Mouse (Mus musculus): ENCODE data around the gene Rnft2. TPM values are rescaled to one million over a fixed set of nuclear protein-coding genes. Genes with fewer than 3 reads are reported as not detected.

Rnft2 gene
- polyA plus RNA-seq, 1 experiment from 2014 or later = 4.3 TPM

GRCm38 (mm10) chr5:118214418-118215154 is 30.3 kb downstream of the Rnft2 start:
- peak overlapping the region; percentile 26 for H3K4me3 ChIP-seq (ENCODE audit: low read depth, low read length)
- H3K4me2 ChIP-seq (ENCODE audit: low read depth, low read length) = peak overlapping the region; percentile 65
- DNase-seq (ENCODE audit: low spot score) = peak; percentile 80
- H3K4me1 ChIP-seq (ENCODE audit: control insufficient read depth, insufficient read depth, low read length) = no peaks in the 10 kb centered on the region
- peak overlapping the region; percentile 29 for H3K9ac ChIP-seq (replicated peaks; ENCODE audit: low read length)
- WGBS = 7% methylated on average over 24 of the region's 24 CpGs
- H3K9me3 ChIP-seq (replicated peaks; ENCODE audit: control insufficient read depth, low read length) = no peaks in the 10 kb centered on the region
- ATAC-seq (replicated peaks; ENCODE audit: insufficient number of reproducible peaks, low FRiP score, low TSS enrichment, low read depth) = peak; percentile 83
- peak overlapping the region; percentile 28; the same call in 1 of the 2 replicates for H3K27ac ChIP-seq (replicated peaks; ENCODE audit: low read depth, low read length)
- no peaks in the 10 kb centered on the region for H3K27me3 ChIP-seq (ENCODE audit: control insufficient read depth, insufficient read depth, low read length)
- H3K36me3 ChIP-seq (replicated peaks; ENCODE audit: control insufficient read depth, insufficient read depth, low read depth, low read length) = no peaks in the 10 kb centered on the region

GRCm38 (mm10) chr5:118214012-118214411 is 30.9 kb downstream of the Rnft2 start:
- Histone ChIP-seq H3K4me2 (ENCODE audit: low read depth, low read length) (peak overlapping the region; percentile 65), H3K36me3 (replicated peaks; ENCODE audit: control insufficient read depth, insufficient read depth, low read depth, low read length) (no peaks in the 10 kb centered on the region), H3K9me3 (replicated peaks; ENCODE audit: control insufficient read depth, low read length) (no peaks in the 10 kb centered on the region), H3K27ac (replicated peaks; ENCODE audit: low read depth, low read length) (peak overlapping the region; percentile 28; the same call in 1 of the 2 replicates), H3K9ac (replicated peaks; ENCODE audit: low read length) (no peak overlapping the region), H3K27me3 (ENCODE audit: control insufficient read depth, insufficient read depth, low read length) (no peaks in the 10 kb centered on the region), H3K4me1 (ENCODE audit: control insufficient read depth, insufficient read depth, low read length) (no peaks in the 10 kb centered on the region), H3K4me3 (ENCODE audit: low read depth, low read length) (peak overlapping the region; percentile 26; the same call in 1 of the 2 replicates)
- ATAC-seq (replicated peaks; ENCODE audit: insufficient number of reproducible peaks, low FRiP score, low TSS enrichment, low read depth) (no peak), DNase-seq (ENCODE audit: low spot score) (no peak)
- 28% methylated on average over 5 of the region's 5 CpGs for WGBS

GRCm38 (mm10) chr5:118205852-118206251 is 39.1 kb downstream of the Rnft2 start:
- no peak for ATAC-seq (replicated peaks; ENCODE audit: insufficient number of reproducible peaks, low FRiP score, low TSS enrichment, low read depth)

GRCm38 (mm10) chr5:118204675-118205440 is 40.1 kb downstream of the Rnft2 start:
- WGBS = 89% methylated on average over 16 of the region's 16 CpGs
- DNase-seq (ENCODE audit: low spot score) (no peak), ATAC-seq (replicated peaks; ENCODE audit: insufficient number of reproducible peaks, low FRiP score, low TSS enrichment, low read depth) (no peak)
- no peaks in the 10 kb centered on the region for H3K4me1 ChIP-seq (ENCODE audit: control insufficient read depth, insufficient read depth, low read length)
- H3K27ac ChIP-seq (replicated peaks; ENCODE audit: low read depth, low read length) = no peak overlapping the region
- H3K4me3 ChIP-seq (ENCODE audit: low read depth, low read length) = no peak overlapping the region
- no peaks in the 10 kb centered on the region for H3K36me3 ChIP-seq (replicated peaks; ENCODE audit: control insufficient read depth, insufficient read depth, low read depth, low read length)
- no peaks in the 10 kb centered on the region for H3K27me3 ChIP-seq (ENCODE audit: control insufficient read depth, insufficient read depth, low read length)
- H3K9ac ChIP-seq (replicated peaks; ENCODE audit: low read length) = no peak overlapping the region
- no peaks in the 10 kb centered on the region for H3K9me3 ChIP-seq (replicated peaks; ENCODE audit: control insufficient read depth, low read length)
- H3K4me2 ChIP-seq (ENCODE audit: low read depth, low read length) = no peak overlapping the region

More at GRCm38 (mm10) chr5:118205852-118206251, 39.1 kb downstream of the Rnft2 start:
- Histone ChIP-seq H3K4me3 (ENCODE audit: low read depth, low read length) (no peak overlapping the region), H3K4me1 (ENCODE audit: control insufficient read depth, insufficient read depth, low read length) (no peaks in the 10 kb centered on the region), H3K9me3 (replicated peaks; ENCODE audit: control insufficient read depth, low read length) (no peaks in the 10 kb centered on the region), H3K9ac (replicated peaks; ENCODE audit: low read length) (no peak overlapping the region), H3K4me2 (ENCODE audit: low read depth, low read length) (no peak overlapping the region), H3K36me3 (replicated peaks; ENCODE audit: control insufficient read depth, insufficient read depth, low read depth, low read length) (no peaks in the 10 kb centered on the region), H3K27me3 (ENCODE audit: control insufficient read depth, insufficient read depth, low read length) (no peaks in the 10 kb centered on the region), H3K27ac (replicated peaks; ENCODE audit: low read depth, low read length) (no peak overlapping the region)
- WGBS = 70% methylated on average over 8 of the region's 8 CpGs
- no peak for DNase-seq (ENCODE audit: low spot score)

GRCm38 (mm10) chr5:118199670-118200069 is 45.2 kb downstream of the Rnft2 start:
- Histone ChIP-seq H3K27ac (replicated peaks; ENCODE audit: low read depth, low read length) (no peak overlapping the region), H3K4me3 (ENCODE audit: low read depth, low read length) (no peak overlapping the region), H3K4me1 (ENCODE audit: control insufficient read depth, insufficient read depth, low read length) (no peaks in the 10 kb centered on the region), H3K9me3 (replicated peaks; ENCODE audit: control insufficient read depth, low read length) (no peaks in the 10 kb centered on the region), H3K4me2 (ENCODE audit: low read depth, low read length) (no peak overlapping the region), H3K9ac (replicated peaks; ENCODE audit: low read length) (no peak overlapping the region), H3K36me3 (replicated peaks; ENCODE audit: control insufficient read depth, insufficient read depth, low read depth, low read length) (no peaks in the 10 kb centered on the region), H3K27me3 (ENCODE audit: control insufficient read depth, insufficient read depth, low read length) (no peaks in the 10 kb centered on the region)
- ATAC-seq (replicated peaks; ENCODE audit: insufficient number of reproducible peaks, low FRiP score, low TSS enrichment, low read depth) (no peak), DNase-seq (ENCODE audit: low spot score) (no peak)
- WGBS = 53% methylated on average over 5 of the region's 5 CpGs

GRCm38 (mm10) chr5:118197421-118197820 is 47.5 kb downstream of the Rnft2 start:
- no peak for DNase-seq (ENCODE audit: low spot score)
- no peaks in the 10 kb centered on the region for H3K9me3 ChIP-seq (replicated peaks; ENCODE audit: control insufficient read depth, low read length)
- WGBS = 67% methylated on average over 13 of the region's 13 CpGs
- no peaks in the 10 kb centered on the region for H3K4me1 ChIP-seq (ENCODE audit: control insufficient read depth, insufficient read depth, low read length)
- H3K9ac ChIP-seq (replicated peaks; ENCODE audit: low read length) = no peak overlapping the region
- ATAC-seq (replicated peaks; ENCODE audit: insufficient number of reproducible peaks, low FRiP score, low TSS enrichment, low read depth) = no peak
- H3K36me3 ChIP-seq (replicated peaks; ENCODE audit: control insufficient read depth, insufficient read depth, low read depth, low read length) = no peaks in the 10 kb centered on the region
- H3K27me3 ChIP-seq (ENCODE audit: control insufficient read depth, insufficient read depth, low read length) = no peaks in the 10 kb centered on the region
- H3K4me2 ChIP-seq (ENCODE audit: low read depth, low read length) = no peak overlapping the region
- H3K4me3 ChIP-seq (ENCODE audit: low read depth, low read length) = no peak overlapping the region
- no peak overlapping the region for H3K27ac ChIP-seq (replicated peaks; ENCODE audit: low read depth, low read length)

- Histone ChIP-seq H3K4me3 (ENCODE audit: low read depth, low read length) (no peak overlapping the region), H3K27me3 (ENCODE audit: control insufficient read depth, insufficient read depth, low read length) (no peaks in the 10 kb centered on the region), H3K4me1 (ENCODE audit: control insufficient read depth, insufficient read depth, low read length) (peaks cover 3% of the 10 kb centered on the region; the same call in 1 of the 2 replicates), H3K4me2 (ENCODE audit: low read depth, low read length) (no peak overlapping the region), H3K27ac (replicated peaks; ENCODE audit: low read depth, low read length) (no peak overlapping the region), H3K9ac (replicated peaks; ENCODE audit: low read length) (0 out of 2 replicates have a peak overlapping the region, but pooled peaks have one; percentile 13), H3K9me3 (replicated peaks; ENCODE audit: control insufficient read depth, low read length) (no peaks in the 10 kb centered on the region), H3K36me3 (replicated peaks; ENCODE audit: control insufficient read depth, insufficient read depth, low read depth, low read length) (no peaks in the 10 kb centered on the region)
- ATAC-seq (replicated peaks; ENCODE audit: insufficient number of reproducible peaks, low FRiP score, low TSS enrichment, low read depth) = no peak
- 16% methylated on average over 14 of the region's 18 CpGs for WGBS
- no peak for DNase-seq (ENCODE audit: low spot score)
Observed at GRCm38 (mm10) chr5:118192221-118192620, 52.7 kb downstream of the Rnft2 start.

GRCm38 (mm10) chr5:118190491-118190890 is 54.4 kb downstream of the Rnft2 start:
- H3K9ac ChIP-seq (replicated peaks; ENCODE audit: low read length) = no peak overlapping the region
- no peak overlapping the region for H3K27ac ChIP-seq (replicated peaks; ENCODE audit: low read depth, low read length)
- ATAC-seq (replicated peaks; ENCODE audit: insufficient number of reproducible peaks, low FRiP score, low TSS enrichment, low read depth) = no peak
- H3K4me3 ChIP-seq (ENCODE audit: low read depth, low read length) = no peak overlapping the region
- WGBS = 83% methylated on average over 9 of the region's 9 CpGs
- no peak overlapping the region for H3K4me2 ChIP-seq (ENCODE audit: low read depth, low read length)
- H3K27me3 ChIP-seq (ENCODE audit: control insufficient read depth, insufficient read depth, low read length) = no peaks in the 10 kb centered on the region
- no peak for DNase-seq (ENCODE audit: low spot score)
- no peaks in the 10 kb centered on the region for H3K9me3 ChIP-seq (replicated peaks; ENCODE audit: control insufficient read depth, low read length)
- no peaks in the 10 kb centered on the region for H3K36me3 ChIP-seq (replicated peaks; ENCODE audit: control insufficient read depth, insufficient read depth, low read depth, low read length)
- peaks cover 3% of the 10 kb centered on the region; the same call in 1 of the 2 replicates for H3K4me1 ChIP-seq (ENCODE audit: control insufficient read depth, insufficient read depth, low read length)
